Mouse (Mus musculus): ENCODE results near the gene Larp4. TPM values are rescaled to one million over a fixed set of nuclear protein-coding genes. Genes with fewer than 3 reads are reported as not detected.

Larp4 gene
- polyA plus RNA-seq, 1 experiment, result 26.9 TPM

GRCm38 (mm10) chr15:100021175-100021574 is 51.3 kb downstream of the Larp4 start:
- no peak for DNase-seq
- H3K27ac ChIP-seq (ENCODE audit: insufficient read depth, low read length), result no peak overlapping the region
- H3K4me1 ChIP-seq (ENCODE audit: control insufficient read depth, insufficient read depth, low read length), result no peaks in the 10 kb centered on the region
- 97% methylated on average over 1 of the region's 1 CpGs for WGBS
- H3K4me3 ChIP-seq (replicated peaks; ENCODE audit: insufficient read depth, low read depth, low read length), result no peak overlapping the region
- TF ChIP-seq POLR2A (IDR thresholded peaks at IDR 0.05; ENCODE audit: borderline replicate concordance, insufficient read depth, low read length), result no peak
- no peak for TF ChIP-seq CTCF (IDR thresholded peaks at IDR 0.05; ENCODE audit: borderline replicate concordance, insufficient read depth, low read depth, low read length)
- H3K27me3 ChIP-seq (ENCODE audit: control insufficient read depth, insufficient read depth, low read length), result no peaks in the 10 kb centered on the region

- H3K4me3 ChIP-seq (replicated peaks; ENCODE audit: insufficient read depth, low read depth, low read length), result no peak overlapping the region
- peak; percentile 51 to 54 for DNase-seq
- no peaks in the 10 kb centered on the region for H3K27me3 ChIP-seq (ENCODE audit: control insufficient read depth, insufficient read depth, low read length)
- H3K27ac ChIP-seq (ENCODE audit: insufficient read depth, low read length), result no peak overlapping the region
- 8% methylated on average over 5 of the region's 5 CpGs for WGBS
- no peaks in the 10 kb centered on the region for H3K4me1 ChIP-seq (ENCODE audit: control insufficient read depth, insufficient read depth, low read length)
- TF ChIP-seq POLR2A (IDR thresholded peaks at IDR 0.05; ENCODE audit: borderline replicate concordance, insufficient read depth, low read length) (no peak), CTCF (IDR thresholded peaks at IDR 0.05; ENCODE audit: borderline replicate concordance, insufficient read depth, low read depth, low read length) (no peak)
Measured at GRCm38 (mm10) chr15:100022923-100023322, 53.1 kb downstream of the Larp4 start.

- H3K27ac ChIP-seq (ENCODE audit: insufficient read depth, low read length), result no peak overlapping the region
- H3K27me3 ChIP-seq (ENCODE audit: control insufficient read depth, insufficient read depth, low read length), result no peaks in the 10 kb centered on the region
- 78% methylated on average over 11 of the region's 11 CpGs for WGBS
- no peak for DNase-seq
- TF ChIP-seq CTCF (IDR thresholded peaks at IDR 0.05; ENCODE audit: borderline replicate concordance, insufficient read depth, low read depth, low read length), result no peak
- no peak for TF ChIP-seq POLR2A (IDR thresholded peaks at IDR 0.05; ENCODE audit: borderline replicate concordance, insufficient read depth, low read length)
- H3K4me1 ChIP-seq (ENCODE audit: control insufficient read depth, insufficient read depth, low read length), result no peaks in the 10 kb centered on the region
- H3K4me3 ChIP-seq (replicated peaks; ENCODE audit: insufficient read depth, low read depth, low read length), result no peak overlapping the region
Measured at GRCm38 (mm10) chr15:100025076-100025834, 55.4 kb downstream of the Larp4 start.

- no peak for DNase-seq
- Histone ChIP-seq H3K27ac (ENCODE audit: insufficient read depth, low read length) (no peak overlapping the region), H3K4me3 (replicated peaks; ENCODE audit: insufficient read depth, low read depth, low read length) (no peak overlapping the region), H3K4me1 (ENCODE audit: control insufficient read depth, insufficient read depth, low read length) (no peaks in the 10 kb centered on the region), H3K27me3 (ENCODE audit: control insufficient read depth, insufficient read depth, low read length) (no peaks in the 10 kb centered on the region)
- 85% methylated on average over 2 of the region's 2 CpGs for WGBS
- no peak for TF ChIP-seq POLR2A (IDR thresholded peaks at IDR 0.05; ENCODE audit: borderline replicate concordance, insufficient read depth, low read length)
- TF ChIP-seq CTCF (IDR thresholded peaks at IDR 0.05; ENCODE audit: borderline replicate concordance, insufficient read depth, low read depth, low read length), result no peak
Measured at GRCm38 (mm10) chr15:100028133-100028532, 58.3 kb downstream of the Larp4 start.

- DNase-seq, result no peak
- no peaks in the 10 kb centered on the region for H3K4me1 ChIP-seq (ENCODE audit: control insufficient read depth, insufficient read depth, low read length)
- H3K4me3 ChIP-seq (replicated peaks; ENCODE audit: insufficient read depth, low read depth, low read length), result no peak overlapping the region
- H3K27ac ChIP-seq (ENCODE audit: insufficient read depth, low read length), result no peak overlapping the region
- no peaks in the 10 kb centered on the region for H3K27me3 ChIP-seq (ENCODE audit: control insufficient read depth, insufficient read depth, low read length)
- 67% methylated on average over 8 of the region's 8 CpGs for WGBS
- TF ChIP-seq POLR2A (IDR thresholded peaks at IDR 0.05; ENCODE audit: borderline replicate concordance, insufficient read depth, low read length), result no peak
- TF ChIP-seq CTCF (IDR thresholded peaks at IDR 0.05; ENCODE audit: borderline replicate concordance, insufficient read depth, low read depth, low read length), result no peak
Measured at GRCm38 (mm10) chr15:100029497-100029896, 59.6 kb downstream of the Larp4 start.

- no peaks in the 10 kb centered on the region for H3K27me3 ChIP-seq (ENCODE audit: control insufficient read depth, insufficient read depth, low read length)
- TF ChIP-seq CTCF (IDR thresholded peaks at IDR 0.05; ENCODE audit: borderline replicate concordance, insufficient read depth, low read depth, low read length) (no peak), POLR2A (IDR thresholded peaks at IDR 0.05; ENCODE audit: borderline replicate concordance, insufficient read depth, low read length) (no peak)
- no peak overlapping the region for H3K4me3 ChIP-seq (replicated peaks; ENCODE audit: insufficient read depth, low read depth, low read length)
- no peak for DNase-seq
- H3K27ac ChIP-seq (ENCODE audit: insufficient read depth, low read length), result no peak overlapping the region
- WGBS, result 95% methylated on average over 2 of the region's 2 CpGs
- no peaks in the 10 kb centered on the region for H3K4me1 ChIP-seq (ENCODE audit: control insufficient read depth, insufficient read depth, low read length)
Measured at GRCm38 (mm10) chr15:100029900-100030299, 60.0 kb downstream of the Larp4 start.

- peak in 1 of 2 experiments; percentile 7 for DNase-seq
- 77% methylated on average over 3 of the region's 3 CpGs for WGBS
- Histone ChIP-seq H3K4me1 (ENCODE audit: control insufficient read depth, insufficient read depth, low read length) (no peaks in the 10 kb centered on the region), H3K27me3 (ENCODE audit: control insufficient read depth, insufficient read depth, low read length) (no peaks in the 10 kb centered on the region), H3K4me3 (replicated peaks; ENCODE audit: insufficient read depth, low read depth, low read length) (no peak overlapping the region), H3K27ac (ENCODE audit: insufficient read depth, low read length) (no peak overlapping the region)
- TF ChIP-seq POLR2A (IDR thresholded peaks at IDR 0.05; ENCODE audit: borderline replicate concordance, insufficient read depth, low read length) (no peak), CTCF (IDR thresholded peaks at IDR 0.05; ENCODE audit: borderline replicate concordance, insufficient read depth, low read depth, low read length) (no peak)
Measured at GRCm38 (mm10) chr15:100032546-100032945, 62.7 kb downstream of the Larp4 start.

- under 1% methylated on average over 63 of the region's 68 CpGs for WGBS
Measured at GRCm38 (mm10) chr15:100038470-100038971, 68.7 kb downstream of the Larp4 start, which contains the start of gene Dip2b. Gene Dip2b (plus strand): TSS chr15:100038664.

More at GRCm38 (mm10) chr15:100038470-100038971, 68.7 kb downstream of the Larp4 start, which contains the start of gene Dip2b:
- Histone ChIP-seq H3K4me3 (replicated peaks; ENCODE audit: insufficient read depth, low read depth, low read length) (peak within 1 kb of the TSS; percentile 68), H3K27ac (ENCODE audit: insufficient read depth, low read length) (peak within 1 kb of the TSS; percentile 54), H3K4me1 (ENCODE audit: control insufficient read depth, insufficient read depth, low read length) (no peaks in the 10 kb centered on the region; the same call in 1 of the 2 replicates), H3K27me3 (ENCODE audit: control insufficient read depth, insufficient read depth, low read length) (no peaks in the 10 kb centered on the region)
- DNase-seq, result peak; percentile 93 to 98
- 0 out of 2 replicates have a peak, but pooled peaks have one; percentile 30 for TF ChIP-seq POLR2A (IDR thresholded peaks at IDR 0.05; ENCODE audit: borderline replicate concordance, insufficient read depth, low read length)
- TF ChIP-seq CTCF (IDR thresholded peaks at IDR 0.05; ENCODE audit: borderline replicate concordance, insufficient read depth, low read depth, low read length), result peak; percentile 93
